Mouse (Mus musculus) kidney, postnatal 10 days (tissue): ENCODE measurements around the gene Hsd17b11.
"Not testable (repeated sequence)": the region's sequence is repeated elsewhere in the genome, so short reads cannot be mapped to it uniquely, and the experiment has no call there.

Experiments
- DNase-seq: peaks from one replicate; pipeline ENCODE4 v3.0.0; 2021; ENCODE audit warnings: mixed read lengths

Hsd17b11 gene

DNA sequence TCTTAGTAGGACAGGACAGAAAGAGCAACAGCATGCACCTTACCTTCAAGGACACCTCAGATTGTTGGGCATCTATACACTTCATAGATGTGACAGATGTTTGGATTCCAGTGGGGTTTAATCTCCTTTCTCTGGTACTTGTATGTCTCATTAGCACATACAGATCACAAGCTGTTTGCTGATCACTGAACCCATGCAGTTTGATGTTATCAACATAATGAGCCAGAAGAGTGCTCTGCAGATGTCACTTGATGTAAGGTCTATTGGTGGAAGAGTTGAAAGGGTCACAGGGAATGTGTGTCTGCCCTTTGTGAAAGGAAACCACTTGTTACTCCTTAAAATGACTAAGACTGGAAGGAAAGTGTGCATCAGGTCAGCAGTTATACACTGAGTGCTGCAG lies 13.3 kb upstream of the Hsd17b11 start:
- DNase-seq: no peak

- DNase-seq: no peak
Measured at GRCm38 (mm10) chr5:104032434-104033097, 10.8 kb upstream of the Hsd17b11 start.

DNA sequence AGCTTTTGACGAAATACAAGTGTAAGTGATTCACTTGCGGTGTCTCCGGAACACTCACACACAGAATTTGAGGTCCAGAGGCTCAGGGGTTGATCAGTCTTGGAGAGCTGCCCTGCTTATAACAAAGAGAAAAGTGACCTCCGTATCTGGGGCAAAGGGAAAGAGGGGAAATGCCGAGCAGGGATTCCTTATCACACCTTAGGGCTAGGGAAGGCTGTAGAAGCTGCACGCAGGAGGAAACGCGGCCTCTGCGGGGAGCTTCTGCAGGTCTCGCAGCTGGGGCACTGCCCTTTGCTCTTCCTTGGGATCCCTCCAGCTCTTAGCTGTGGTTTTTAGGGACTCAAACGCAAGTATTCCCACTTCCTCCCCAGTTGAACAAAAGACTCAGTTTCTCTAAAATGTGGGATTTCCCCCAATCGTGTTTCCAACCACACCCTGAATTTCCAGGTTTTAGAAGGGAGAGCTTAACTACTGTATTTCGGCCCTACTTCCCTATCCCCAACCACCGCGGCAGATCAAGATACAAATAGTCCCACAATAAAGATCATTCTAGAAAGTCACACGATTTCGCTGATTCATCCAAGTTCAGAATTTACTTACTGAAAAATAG lies 3.6 kb upstream of the Hsd17b11 start:
- no peak for DNase-seq

- no peak for DNase-seq
Measured at GRCm38 (mm10) chr5:104024762-104025161, 3.0 kb upstream of the Hsd17b11 start.

DNA sequence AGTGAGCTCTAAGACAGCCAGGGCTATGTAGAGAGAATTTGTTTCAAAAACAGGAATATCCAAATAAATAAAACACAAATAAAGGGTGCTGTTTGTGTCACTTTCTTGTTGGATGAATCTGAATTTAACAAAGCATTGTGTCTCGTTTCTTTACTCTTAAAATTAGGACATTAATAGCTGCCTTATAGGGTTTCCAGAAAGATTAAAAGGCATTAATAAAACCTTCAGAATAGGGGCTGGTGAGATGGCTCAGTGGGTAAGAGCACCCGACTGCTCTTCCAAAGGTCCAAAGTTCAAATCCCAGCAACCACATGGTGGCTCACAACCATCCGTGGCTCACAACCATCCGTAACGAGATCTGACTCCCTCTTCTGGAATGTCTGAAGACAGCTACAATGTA lies 2.5 kb upstream of the Hsd17b11 start:
- DNase-seq: not testable (repeated sequence)

DNA sequence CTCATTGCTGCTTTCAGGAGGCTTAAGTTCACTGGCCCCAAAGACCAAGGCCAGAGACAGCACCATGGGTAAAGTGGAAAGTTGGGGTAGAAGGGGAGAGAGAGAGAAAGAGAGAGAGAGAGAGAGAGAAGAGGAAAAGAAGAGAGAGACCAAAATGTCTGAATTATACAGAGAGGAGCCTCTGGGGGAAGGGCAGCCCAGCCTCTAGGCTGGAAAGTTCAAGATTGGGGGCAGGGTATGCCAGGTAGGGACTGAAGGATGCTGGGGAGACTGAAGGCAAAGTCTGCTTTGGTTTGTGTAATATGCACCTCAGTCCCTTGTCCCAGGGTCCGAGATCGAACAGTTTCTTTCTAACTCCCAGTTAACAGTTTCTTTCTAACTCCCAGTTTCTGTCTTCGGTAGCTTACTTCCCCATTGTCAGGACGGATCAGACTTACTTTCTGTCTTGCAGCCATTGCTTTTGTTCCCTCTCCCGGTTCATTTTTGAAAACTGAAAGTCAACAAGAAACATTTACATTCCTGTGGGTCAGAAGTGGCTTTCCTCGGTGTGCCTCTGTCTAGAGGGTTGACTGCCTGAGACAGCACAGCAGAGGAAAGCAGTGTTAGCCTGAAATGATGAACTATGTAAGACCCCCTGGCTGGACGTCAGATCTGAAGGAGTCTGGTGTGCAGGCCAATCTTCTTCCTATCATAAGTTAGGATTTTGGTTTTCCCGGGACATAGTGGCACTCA lies 1.7 kb upstream of the Hsd17b11 start:
- no peak for DNase-seq

- no peak for DNase-seq
Measured at GRCm38 (mm10) chr5:104022558-104022957, 839 bp upstream of the Hsd17b11 start.

DNA sequence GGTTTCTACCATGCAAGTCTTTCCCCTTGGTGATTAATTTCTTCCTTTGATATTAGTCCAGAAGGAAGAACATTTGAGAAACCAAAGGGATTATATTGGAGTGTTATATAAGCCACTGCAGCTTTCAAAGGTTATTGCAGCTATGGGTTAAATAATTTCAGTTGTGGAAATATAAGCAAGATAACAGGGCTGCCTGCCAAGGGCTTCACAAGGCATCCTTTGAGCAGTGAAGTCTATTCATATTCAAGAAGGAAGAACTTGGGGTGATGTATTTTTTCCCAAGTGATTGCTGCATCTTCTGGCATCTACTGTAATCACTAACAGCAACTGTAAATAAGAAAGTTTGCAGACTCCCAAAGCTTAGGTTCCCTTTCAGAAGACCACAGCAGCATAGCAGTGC lies 10.3 kb downstream of the Hsd17b11 start:
- DNase-seq: no peak

DNA sequence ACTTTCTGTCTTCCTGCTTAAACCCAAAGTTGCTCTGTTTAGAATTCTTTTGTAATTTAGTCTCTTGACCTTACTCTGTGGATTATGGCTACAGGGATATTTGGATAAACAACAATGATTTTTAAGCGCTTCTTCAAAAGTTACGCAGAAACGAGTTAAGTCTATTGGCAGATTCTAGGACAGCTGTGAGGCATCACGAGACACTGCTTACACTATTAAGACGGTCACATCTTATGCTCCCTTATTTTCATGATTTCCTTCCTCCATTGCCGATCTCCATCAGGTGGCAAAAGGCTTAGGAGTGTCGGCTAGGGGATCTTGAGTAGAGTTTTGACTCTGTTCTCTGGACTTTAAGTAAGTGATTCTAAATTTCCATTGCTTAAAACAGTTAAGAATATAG lies 11.5 kb downstream of the Hsd17b11 start:
- no peak for DNase-seq

DNA sequence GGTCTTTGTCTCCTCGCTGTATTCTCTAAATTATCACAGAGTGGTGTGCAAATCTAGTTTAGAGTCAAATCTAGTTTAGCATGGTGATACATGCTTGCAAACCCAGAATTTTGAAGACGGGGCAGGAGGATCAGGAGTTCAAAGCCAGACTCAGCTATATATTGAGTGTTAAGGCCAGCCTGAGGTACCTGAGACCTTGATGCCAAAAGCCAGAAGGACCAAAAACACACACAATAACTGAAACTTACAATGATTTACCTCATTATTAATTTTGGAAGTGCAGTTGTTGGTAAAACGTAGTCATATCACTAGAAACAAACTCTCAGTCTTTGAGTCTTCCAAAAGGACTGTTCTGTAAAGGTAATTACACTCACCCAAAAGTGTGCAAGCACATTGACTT lies 12.3 kb downstream of the Hsd17b11 start:
- no peak for DNase-seq

DNA sequence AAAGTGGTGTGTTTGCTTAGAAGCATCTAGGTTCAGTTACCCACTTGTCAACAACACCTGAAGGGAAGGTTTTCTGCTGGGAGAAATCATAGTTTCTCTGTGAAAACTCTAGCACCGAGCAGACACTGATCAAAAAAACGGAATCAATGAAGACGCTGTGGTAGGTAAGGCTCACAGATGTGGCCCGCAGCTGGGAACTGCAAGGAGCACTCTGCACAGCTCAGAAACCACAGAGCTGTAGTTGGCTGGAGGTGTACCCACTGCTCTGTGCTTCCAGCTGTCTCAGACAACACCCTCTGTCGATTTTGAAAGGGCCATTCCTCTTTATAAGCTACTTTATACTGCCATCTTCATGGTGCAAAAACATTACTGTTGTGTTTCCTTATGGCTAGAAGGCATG lies 13.9 kb downstream of the Hsd17b11 start:
- no peak for DNase-seq

GRCm38 (mm10) chr5:104006811-104007210 lies 14.9 kb downstream of the Hsd17b11 start:
- DNase-seq: no peak

- no peak for DNase-seq
Measured at GRCm38 (mm10) chr5:104003955-104004354, 17.8 kb downstream of the Hsd17b11 start.

GRCm38 (mm10) chr5:104003256-104003931 lies 18.3 kb downstream of the Hsd17b11 start:
- no peak for DNase-seq

GRCm38 (mm10) chr5:104002549-104003255 lies 19.0 kb downstream of the Hsd17b11 start:
- no peak for DNase-seq

GRCm38 (mm10) chr5:103999738-104000137 lies 22.0 kb downstream of the Hsd17b11 start:
- DNase-seq: peak; percentile 93

GRCm38 (mm10) chr5:103998739-103999138 lies 23.0 kb downstream of the Hsd17b11 start:
- DNase-seq: no peak

DNA sequence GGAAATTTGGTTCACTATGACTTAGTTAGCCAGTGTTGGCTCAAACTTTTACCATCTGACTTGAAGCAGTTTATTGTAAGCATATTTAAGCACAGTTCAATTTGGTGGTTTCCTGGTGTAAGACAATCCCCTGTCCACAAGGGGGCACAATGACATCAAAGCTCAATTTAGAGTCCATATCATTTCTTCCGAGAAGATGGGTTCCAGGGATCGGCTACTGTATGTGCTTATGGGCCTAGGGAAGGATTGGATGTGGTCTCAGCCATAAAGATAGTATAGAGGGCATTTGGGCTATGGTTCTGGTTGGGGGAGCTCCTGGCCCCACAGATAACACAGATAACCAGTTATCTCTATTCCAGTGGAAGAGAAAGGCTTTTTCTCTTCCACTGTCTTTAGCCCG lies 26.5 kb downstream of the Hsd17b11 start:
- DNase-seq: peak; percentile 22

GRCm38 (mm10) chr5:103994669-103995068 lies 27.1 kb downstream of the Hsd17b11 start:
- DNase-seq: no peak

DNA sequence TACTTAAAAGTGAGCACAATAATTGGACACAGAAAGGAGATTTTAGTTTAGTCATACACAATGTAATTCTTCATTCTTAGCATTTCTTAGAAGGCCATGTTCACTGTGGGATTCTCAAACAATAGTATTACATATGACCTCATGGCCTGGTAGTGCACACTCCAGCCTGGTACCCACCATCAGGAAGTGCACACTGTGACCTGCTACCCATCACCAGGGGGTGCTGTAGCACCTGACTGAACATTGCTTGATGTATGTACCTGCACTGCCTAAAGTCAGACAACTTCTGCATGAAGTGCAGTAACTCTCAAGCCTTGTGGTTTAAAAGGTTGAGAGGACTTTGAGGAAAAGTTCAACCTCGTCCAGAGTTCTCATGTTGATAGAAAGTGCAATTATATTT lies 28.1 kb downstream of the Hsd17b11 start:
- peak; percentile 22 for DNase-seq

DNA sequence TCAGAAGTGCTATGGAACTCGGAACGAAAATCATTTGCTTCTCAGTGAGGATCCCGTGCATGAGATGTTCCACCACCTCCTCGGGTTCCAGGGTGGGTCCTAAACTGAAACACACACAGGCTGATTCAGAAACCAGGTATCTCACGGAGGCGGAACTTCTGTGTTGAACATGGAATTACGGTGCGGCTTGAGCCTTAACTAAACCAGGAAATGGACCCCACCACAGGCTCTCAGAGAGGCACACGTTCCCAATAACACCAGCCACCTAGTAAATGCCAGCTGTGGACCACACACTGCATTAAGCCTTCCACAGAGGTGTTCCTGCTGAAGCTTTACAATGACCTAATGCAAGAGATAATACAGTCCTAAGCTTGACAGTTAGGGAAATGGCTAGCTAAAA lies 28.9 kb downstream of the Hsd17b11 start:
- DNase-seq: no peak

DNA sequence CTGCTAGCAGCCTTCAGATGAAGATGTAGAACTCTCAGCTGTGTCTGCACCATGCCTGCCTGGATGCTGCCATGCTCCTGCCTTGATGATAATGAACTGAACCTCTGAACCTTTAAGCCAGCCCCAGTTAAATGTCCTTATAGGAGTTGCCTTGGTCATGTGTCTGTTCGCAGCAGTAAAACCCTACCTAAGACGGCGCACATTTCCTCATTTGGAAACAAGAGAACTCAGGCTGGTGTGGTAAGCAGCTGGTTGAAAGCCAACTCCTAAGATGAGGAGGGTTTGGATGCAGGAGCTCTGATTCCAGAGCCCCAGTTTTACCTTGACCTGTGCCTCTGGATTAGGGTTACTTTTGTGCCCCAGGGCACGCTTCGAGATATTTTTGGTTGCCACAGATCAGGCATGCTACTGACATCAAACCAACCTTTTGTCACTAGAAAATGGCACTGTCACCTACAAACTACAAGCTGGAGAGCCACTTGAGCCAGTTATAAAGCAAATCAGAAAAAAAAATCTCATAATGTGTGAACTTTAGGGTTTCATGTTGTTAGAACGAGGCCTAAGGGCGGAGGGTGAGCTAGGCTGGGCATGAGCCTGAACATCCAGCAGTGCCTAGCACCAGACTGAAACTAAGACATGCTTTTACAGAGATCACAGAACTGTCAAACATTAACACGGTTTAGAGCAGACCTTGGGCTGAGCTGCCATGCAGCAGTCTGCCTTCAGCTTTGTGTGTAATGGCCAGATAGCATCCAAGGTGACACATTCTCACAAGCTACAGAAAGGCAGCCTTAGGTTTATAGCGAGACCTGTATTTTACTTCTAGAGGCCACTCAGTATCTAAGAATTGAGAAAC lies 40.8 kb downstream of the Hsd17b11 start:
- peak; percentile 32 for DNase-seq
